10 mouse cellular contexts compared by ENCODE assay signal in genomic region chr1:136116183-136116582, GRCm38 (mm10). TPM values are rescaled to one million over a fixed set of nuclear protein-coding genes. Genes with fewer than 3 reads are reported as not detected.
A peak's percentile ranks its signal among the peaks of the same experiment; 100 is the strongest.
DNase-seq lines count a peak whose midpoint lies in the region; ATAC-seq lines count a peak whose summit lies in the region.
"Had no signal": no experiment of that assay in that cellular context is flagged by ENCODE, and none has a peak within 500 bp of the region (broad histone marks: within the 10 kb centered on the region; RNA-seq: fewer than 3 reads in every experiment).

No protein-coding gene starts in this region.

- H3K36me3 ChIP-seq in neural tube, embryonic 15.5 days = no peaks in the 10 kb centered on the region
- H3K36me3 ChIP-seq: hindbrain, embryonic 15.5 days had no signal

- no peak overlapping the region for H3K4me3 ChIP-seq in neural tube, embryonic 15.5 days (replicated peaks)
- H3K4me3 ChIP-seq: hindbrain, embryonic 15.5 days; myocyte had no signal

- WGBS in neural tube, embryonic 15.5 days = 38% methylated on average over 3 of the region's 3 CpGs

- no peak for ATAC-seq in neural tube, embryonic 15.5 days (ENCODE audit: low FRiP score)
- peak; percentile 48 for ATAC-seq in monocyte, adult 5-6 weeks (replicated peaks; ENCODE audit: insufficient number of reproducible peaks, low FRiP score, low TSS enrichment, poor library complexity, severe bottlenecking)

- no peak overlapping the region for H3K27ac ChIP-seq in neural tube, embryonic 15.5 days (replicated peaks)
- H3K27ac ChIP-seq: hindbrain, embryonic 15.5 days had no signal

- H3K4me2 ChIP-seq in neural tube, embryonic 15.5 days = no peak overlapping the region
- H3K4me2 ChIP-seq: hindbrain, embryonic 15.5 days had no signal

- peak; percentile 54 to 79 for DNase-seq in heart, adult 18-20 months
- DNase-seq in heart, adult 8-10 months (ENCODE audit: low spot score) = no peak
- peak; percentile 60 for DNase-seq in neural tube, embryonic 10.5 days (ENCODE audit: extremely low spot score, low spot score)
- peak; percentile 80 for DNase-seq in adrenal gland, postnatal 10 days
- DNase-seq in induced T-regulatory cell, adult 2 months (ENCODE audit: low read depth) = peak; percentile 90
- peak; percentile 88 for DNase-seq in thymus, postnatal 14 days

- H3K4me1 ChIP-seq in neural tube, embryonic 15.5 days = peaks cover 7% of the 10 kb centered on the region; the same call in 1 of the 2 replicates

- H3K9me3 ChIP-seq in neural tube, embryonic 15.5 days (replicated peaks) = no peaks in the 10 kb centered on the region
- H3K9me3 ChIP-seq: hindbrain, embryonic 15.5 days had no signal

- no peaks in the 10 kb centered on the region for H3K27me3 ChIP-seq in neural tube, embryonic 15.5 days (replicated peaks)
- H3K27me3 ChIP-seq: hindbrain, embryonic 15.5 days had no signal

- H3K9ac ChIP-seq in neural tube, embryonic 15.5 days (replicated peaks) = no peak overlapping the region
- H3K9ac ChIP-seq: hindbrain, embryonic 15.5 days had no signal

RNA-seq across cellular contexts. Expression of gene Kif21b, which starts 15.0 kb away (rescaled TPM):
- total RNA-seq in heart, adult 18-20 months (2021) = 1 to 10 TPM in 1 of 2 experiments, under 1 TPM in 1; 0.77 to 2.6 TPM
- total RNA-seq in heart, adult 8-10 months (2022) = 1 to 10 TPM in 1 of 4 experiments, under 1 TPM in 3; 0.57 to 1.3 (median 0.67) TPM
- polyA plus RNA-seq in neural tube, embryonic 15.5 days (2015; fragmentation: Nextera tagmentation; extraction: Ambion mirVana) = 32.3 and 37.1 TPM in 2 replicates
- total RNA-seq in adrenal gland, postnatal 10 days (2021) = 1 to 10 TPM; 4.0 to 5.0 TPM
- 77.9 to 156 TPM (median 101 TPM) in 3 replicates for total RNA-seq in monocyte, adult 5-6 weeks (2017)

Comparison
In these comparisons a context has a peak if more than half of its experiments do, and no peak if none do; other contexts are left out.
1. RNA of gene Kif21b, which starts 15.0 kb away (total RNA-seq): 77.9 to 156 TPM in monocyte, adult 5-6 weeks; 4.0 to 5.0 TPM in adrenal gland, postnatal 10 days, 0.77 to 2.6 TPM in heart, adult 18-20 months and 0.57 to 1.3 TPM in heart, adult 8-10 months; every median in the first group is over 10 times any median in the second.